Mouse (Mus musculus) right cerebral cortex, postnatal 25 days (tissue): ENCODE measurements around the gene Slc25a40.

Experiments
- DNase-seq: peaks from one replicate; pipeline ENCODE4 v3.0.0; 2022

The Slc25a40 gene

GRCm38 (mm10) chr5:8422157-8422931 is at the start of gene Slc25a40, which contains the start of gene Dbf4:
TSS of gene Slc25a40 (plus strand) at chr5:8422850.
TSS of gene Dbf4 (minus strand) at chr5:8422716.
- DNase-seq = peak; percentile 92

GRCm38 (mm10) chr5:8373415-8373814 is 49.2 kb upstream of the Slc25a40 start:
- no peak for DNase-seq

- DNase-seq = no peak
These were observed 48.2 kb upstream of the Slc25a40 start for GRCm38 (mm10) chr5:8374297-8374906.

GRCm38 (mm10) chr5:8393891-8394583 is 28.6 kb upstream of the Slc25a40 start:
- DNase-seq = no peak

- peak; percentile 9 for DNase-seq
These were observed 24.9 kb upstream of the Slc25a40 start for GRCm38 (mm10) chr5:8397587-8398249.

- DNase-seq = no peak
These were observed 13.9 kb upstream of the Slc25a40 start for GRCm38 (mm10) chr5:8408746-8409145.

- DNase-seq = no peak
These were observed 5.8 kb upstream of the Slc25a40 start for GRCm38 (mm10) chr5:8416683-8417413.

GRCm38 (mm10) chr5:8417443-8417842 is 5.2 kb upstream of the Slc25a40 start:
- DNase-seq = no peak

- no peak for DNase-seq
These were observed 1.2 kb upstream of the Slc25a40 start for GRCm38 (mm10) chr5:8421424-8421823.

GRCm38 (mm10) chr5:8422932-8423928 is 580 bp downstream of the Slc25a40 start:
- no peak for DNase-seq

GRCm38 (mm10) chr5:8424116-8424515 is 1.5 kb downstream of the Slc25a40 start:
- no peak for DNase-seq

GRCm38 (mm10) chr5:8425899-8426298 is 3.2 kb downstream of the Slc25a40 start:
- DNase-seq = no peak

GRCm38 (mm10) chr5:8437481-8438156 is 15.0 kb downstream of the Slc25a40 start:
- DNase-seq = no peak

- no peak for DNase-seq
These were observed 16.4 kb downstream of the Slc25a40 start for GRCm38 (mm10) chr5:8439095-8439494.

- no peak for DNase-seq
These were observed 32.9 kb downstream of the Slc25a40 start for GRCm38 (mm10) chr5:8455565-8455964.

- no peak for DNase-seq
These were observed 33.9 kb downstream of the Slc25a40 start for GRCm38 (mm10) chr5:8456561-8456960.

GRCm38 (mm10) chr5:8487989-8488700 is 65.5 kb downstream of the Slc25a40 start:
- DNase-seq = no peak

- DNase-seq = no peak
These were observed 66.1 kb downstream of the Slc25a40 start for GRCm38 (mm10) chr5:8488701-8489297.

- DNase-seq = no peak
These were observed 66.9 kb downstream of the Slc25a40 start for GRCm38 (mm10) chr5:8489471-8490110.
